Mouse (Mus musculus) midbrain, embryonic 13.5 days (tissue): Measurements from ENCODE around the gene Fbxo7. TPM values are rescaled to one million over a fixed set of nuclear protein-coding genes. Genes with fewer than 3 reads are reported as not detected.

Source experiments
- ATAC-seq: fragments of 200-750 bp; cut with Nextera tagmentation; 2 replicates; pipeline ENCODE4 v1.8.0; 2017; ENCODE audit warnings: mild to moderate bottlenecking, moderate TSS enrichment, moderate library complexity
- H3K27ac ChIP-seq: fragments of 300-500 bp; sonication (generic); 2 replicates; pipeline ENCODE4 v1.5.1; 2015; ENCODE audit warnings: inconsistent platforms, mild to moderate bottlenecking, moderate library complexity
- H3K27me3 ChIP-seq: fragments of 300-500 bp; sonication (generic); 2 replicates; pipeline ENCODE4 v1.6.1; 2015; ENCODE audit warnings: mild to moderate bottlenecking, inconsistent platforms
- H3K36me3 ChIP-seq: fragments of 300-500 bp; sonication (generic); 2 replicates; pipeline ENCODE4 v1.6.1; 2015; ENCODE audit warnings: mild to moderate bottlenecking, inconsistent platforms
- H3K4me1 ChIP-seq: fragments of 300-500 bp; sonication (generic); replicated peaks from 2 replicates; pipeline ENCODE4 v1.6.1; 2015; ENCODE audit warnings: inconsistent platforms
- H3K4me2 ChIP-seq: fragments of 300-500 bp; sonication (generic); replicated peaks from 2 replicates; pipeline ENCODE4 v1.6.1; 2015; ENCODE audit warnings: moderate library complexity, mild to moderate bottlenecking, inconsistent platforms
- H3K4me3 ChIP-seq: fragments of 300-500 bp; sonication (generic); replicated peaks from 2 replicates; pipeline ENCODE4 v1.5.1; 2015; ENCODE audit warnings: mild to moderate bottlenecking, inconsistent platforms
- H3K9ac ChIP-seq: fragments of 300-500 bp; sonication (generic); replicated peaks from 2 replicates; pipeline ENCODE4 v1.6.1; 2015; ENCODE audit warnings: mild to moderate bottlenecking, inconsistent platforms
- H3K9me3 ChIP-seq: fragments of 300-500 bp; sonication (generic); 2 replicates; pipeline ENCODE4 v1.6.1; 2016; ENCODE audit warnings: mild to moderate bottlenecking, inconsistent platforms
- WGBS: fragments of 180-500 bp; shearing (Covaris S2); methylation state at CpG from one replicate; pipeline ENCODE4 v1.1.7; 2015; 5-methylcytosine and 5-hydroxymethylcytosine counted together
- polyA plus RNA-seq: library from polyadenylated mRNA; unstranded; fragments of >200 nt; fragmentation: Nextera tagmentation; extraction: Ambion mirVana; gene quantifications from 2 replicates; pipeline ENCODE4 v1.2.1, GENCODE M21; 2015

The Fbxo7 gene
- 14.0 and 15.0 TPM in 2 replicates for polyA plus RNA-seq

DNA sequence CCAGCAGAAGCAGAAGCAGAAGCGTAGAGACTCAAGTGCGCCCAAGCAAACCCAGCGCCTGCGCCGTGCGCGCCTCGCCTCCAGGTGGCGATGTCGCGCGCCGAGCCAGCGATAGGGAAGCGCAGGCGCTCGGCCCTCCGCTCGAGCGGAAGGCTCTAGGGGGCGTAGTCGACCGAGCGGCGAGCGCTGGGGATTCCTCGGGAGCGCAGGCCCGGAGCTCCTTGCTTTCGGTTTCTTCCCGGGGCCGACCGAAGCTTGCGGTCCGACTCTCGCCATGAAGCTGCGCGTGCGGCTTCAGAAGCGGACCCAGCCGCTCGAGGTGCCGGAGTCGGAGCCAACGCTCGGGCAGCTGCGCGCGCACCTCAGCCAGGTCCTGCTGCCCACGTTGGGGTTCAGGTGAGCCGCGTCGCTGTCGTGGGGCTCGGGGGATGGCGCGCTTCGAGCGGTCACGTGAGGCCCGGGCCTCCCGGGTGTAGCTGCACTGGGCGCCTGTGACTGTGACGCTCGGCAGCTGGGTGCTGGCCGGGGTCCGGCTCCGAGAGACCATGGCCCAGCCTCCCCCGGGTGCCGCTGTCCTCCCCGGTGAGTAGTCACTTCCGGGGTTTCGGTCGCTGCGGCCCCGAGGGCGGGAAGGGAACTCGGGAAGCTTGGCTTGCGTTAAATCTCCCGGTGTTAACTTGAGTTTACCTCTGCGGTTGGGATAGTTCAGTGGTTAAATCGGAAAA lies at the start of gene Fbxo7:
Gene Fbxo7, plus strand, starts transcription at position 224 of the 725 bp plus-strand sequence.
- Histone ChIP-seq H3K27ac (peak within 1 kb of the TSS; percentile 59), H3K4me1 (peaks cover 5% of the 10 kb centered on the region), H3K36me3 (no peaks in the 10 kb centered on the region), H3K27me3 (no peaks in the 10 kb centered on the region), H3K4me2 (peak within 1 kb of the TSS; percentile 65), H3K9ac (peak within 1 kb of the TSS; percentile 77), H3K9me3 (no peaks in the 10 kb centered on the region), H3K4me3 (peak within 1 kb of the TSS; percentile 70)
- WGBS: under 1% methylated on average over 82 of the region's 82 CpGs
- peak; percentile 97 for ATAC-seq

DNA sequence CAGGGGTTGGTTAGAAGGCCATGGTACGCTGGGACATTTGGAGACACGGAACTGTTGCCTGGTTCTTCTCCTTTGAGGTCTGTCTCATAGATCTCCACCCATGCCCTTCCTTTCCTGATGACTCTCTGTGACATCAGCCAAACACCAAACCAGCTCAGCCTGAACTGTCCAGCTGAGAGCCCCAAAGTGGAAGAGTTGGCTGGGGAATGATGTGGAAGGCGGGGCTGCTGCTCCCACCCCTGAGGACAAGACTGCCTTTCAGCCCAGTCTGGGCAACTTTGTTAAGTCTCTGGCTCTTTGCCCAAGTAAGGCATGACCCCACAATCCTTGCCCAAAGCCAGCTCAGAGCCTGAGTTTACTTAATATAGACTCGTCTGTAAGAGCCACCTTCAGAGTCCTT lies 48.9 kb upstream of the Fbxo7 start:
- no peaks in the 10 kb centered on the region for H3K4me1 ChIP-seq
- 85% methylated on average over 4 of the region's 4 CpGs for WGBS
- no peak overlapping the region for H3K4me2 ChIP-seq
- no peak overlapping the region for H3K4me3 ChIP-seq
- H3K27me3 ChIP-seq: no peaks in the 10 kb centered on the region
- no peak for ATAC-seq
- peaks cover 3% of the 10 kb centered on the region; the same call in 1 of the 2 replicates for H3K9me3 ChIP-seq
- no peak overlapping the region for H3K27ac ChIP-seq
- H3K36me3 ChIP-seq: no peaks in the 10 kb centered on the region
- no peak overlapping the region for H3K9ac ChIP-seq

DNA sequence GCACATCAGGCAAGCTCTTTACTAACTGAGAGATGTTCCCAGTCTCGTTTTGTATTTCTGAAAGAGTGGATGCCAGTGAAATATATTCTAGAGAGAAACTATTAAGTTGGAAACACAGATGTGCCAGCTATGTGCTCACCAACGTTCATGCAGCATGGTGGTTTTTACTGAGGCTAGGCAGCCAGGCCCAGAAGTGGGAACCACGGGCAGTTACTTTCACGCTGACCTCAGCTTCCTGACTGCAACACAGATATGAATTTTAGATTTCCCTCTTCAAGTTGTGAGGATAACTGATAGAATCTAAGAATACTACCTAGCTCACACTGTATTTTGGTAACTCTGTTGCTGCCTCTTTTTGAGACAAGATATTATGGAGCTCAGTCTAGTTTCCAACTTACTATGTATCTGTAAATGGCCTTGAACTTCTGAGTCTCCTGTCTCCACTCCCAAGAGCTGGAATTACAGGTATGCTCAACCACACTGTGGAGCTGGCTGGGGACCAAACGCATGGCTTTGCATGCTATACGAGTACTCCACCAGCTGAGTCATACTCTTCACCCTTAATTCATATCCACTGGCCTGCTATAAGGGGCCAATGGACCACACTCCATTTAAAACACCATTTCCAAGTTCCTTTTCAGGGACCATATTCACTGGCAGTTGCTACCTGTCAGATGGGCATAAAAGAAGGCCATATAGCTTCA lies 32.2 kb upstream of the Fbxo7 start:
- Histone ChIP-seq H3K27ac (no peak overlapping the region), H3K4me1 (no peaks in the 10 kb centered on the region), H3K4me2 (no peak overlapping the region), H3K4me3 (no peak overlapping the region), H3K9me3 (no peaks in the 10 kb centered on the region), H3K27me3 (no peaks in the 10 kb centered on the region), H3K36me3 (no peaks in the 10 kb centered on the region), H3K9ac (no peak overlapping the region)
- 79% methylated on average over 6 of the region's 6 CpGs for WGBS
- ATAC-seq: no peak

DNA sequence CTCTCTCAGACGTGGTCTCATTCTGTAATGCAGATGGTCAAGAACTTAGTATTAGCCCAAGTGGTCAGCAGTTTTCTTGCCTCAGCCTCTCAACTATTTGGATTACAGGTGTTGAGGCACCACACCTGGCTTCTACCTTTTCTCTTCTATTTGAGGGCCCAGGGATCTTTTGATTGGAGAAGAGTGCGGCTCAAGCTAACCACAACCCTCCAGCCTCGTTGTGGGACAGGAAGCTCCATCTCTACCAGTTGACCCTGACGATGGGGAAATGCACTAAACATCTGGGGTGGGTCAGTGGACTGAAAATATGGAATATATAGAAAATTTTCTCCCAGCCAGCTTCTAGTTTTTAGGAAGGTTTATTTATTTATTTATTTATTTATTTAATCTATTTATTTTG lies 29.4 kb upstream of the Fbxo7 start:
- H3K4me2 ChIP-seq: no peak overlapping the region
- H3K4me3 ChIP-seq: no peak overlapping the region
- no peak for ATAC-seq
- no peaks in the 10 kb centered on the region for H3K9me3 ChIP-seq
- H3K9ac ChIP-seq: no peak overlapping the region
- no peaks in the 10 kb centered on the region for H3K27me3 ChIP-seq
- no peaks in the 10 kb centered on the region for H3K4me1 ChIP-seq
- WGBS: 88% methylated on average over 4 of the region's 4 CpGs
- H3K27ac ChIP-seq: no peak overlapping the region
- no peaks in the 10 kb centered on the region for H3K36me3 ChIP-seq

DNA sequence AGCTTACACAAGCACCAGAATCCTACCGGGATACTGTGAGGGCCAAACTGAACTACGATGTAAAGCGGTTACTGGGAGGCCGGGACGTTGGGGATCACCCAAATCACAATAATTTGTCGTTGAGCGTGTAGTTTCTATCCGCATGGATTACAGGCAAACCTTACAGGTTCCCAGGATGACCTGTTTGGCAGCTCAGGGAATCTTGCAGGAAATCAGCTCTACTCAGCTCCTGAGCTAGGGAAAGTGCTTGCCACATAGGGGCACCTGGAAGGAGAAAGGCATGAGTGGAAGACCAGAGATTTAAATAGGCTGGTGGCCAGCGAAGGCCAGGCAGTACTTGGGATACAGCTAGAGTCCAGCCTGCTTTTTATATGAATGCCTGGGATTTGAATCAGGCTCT lies 27.9 kb upstream of the Fbxo7 start:
- no peak for ATAC-seq

DNA sequence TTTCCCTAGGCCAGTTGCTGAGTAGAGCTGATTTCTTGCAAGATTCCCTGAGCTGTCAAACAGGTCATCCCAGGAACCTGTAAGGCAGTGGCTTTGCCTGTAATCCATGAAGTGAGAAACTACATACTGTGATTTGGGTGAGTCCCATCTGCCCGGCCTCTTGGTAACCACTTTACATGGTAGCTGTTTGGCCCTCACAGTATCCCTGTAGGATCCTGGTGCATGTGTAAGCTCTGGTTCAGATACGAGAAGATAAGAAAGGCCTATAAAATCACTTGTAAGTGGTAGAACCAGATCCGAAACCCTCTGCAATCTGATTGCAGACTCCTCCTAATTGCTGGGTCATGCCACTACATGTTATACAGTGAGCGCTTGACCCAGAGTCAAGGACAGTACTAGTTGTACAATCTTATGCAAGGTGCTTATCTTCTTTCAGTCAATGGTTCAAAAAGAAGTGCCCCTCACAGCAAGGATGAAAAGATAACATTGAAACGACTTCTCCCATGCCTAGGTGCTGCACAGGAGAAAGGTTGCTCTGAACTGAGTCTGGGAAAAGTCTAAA lies 27.1 kb upstream of the Fbxo7 start:
- no peak for ATAC-seq
- Histone ChIP-seq H3K9me3 (no peaks in the 10 kb centered on the region), H3K27ac (no peak overlapping the region), H3K4me2 (no peak overlapping the region), H3K4me3 (no peak overlapping the region), H3K4me1 (no peaks in the 10 kb centered on the region), H3K27me3 (no peaks in the 10 kb centered on the region), H3K36me3 (no peaks in the 10 kb centered on the region), H3K9ac (no peak overlapping the region)
- 90% methylated on average over 5 of the region's 5 CpGs for WGBS

More for the DNA sequence above, 27.9 kb upstream of the Fbxo7 start:
- Histone ChIP-seq H3K36me3 (no peaks in the 10 kb centered on the region), H3K27me3 (no peaks in the 10 kb centered on the region), H3K4me1 (no peaks in the 10 kb centered on the region), H3K9me3 (no peaks in the 10 kb centered on the region), H3K9ac (no peak overlapping the region), H3K4me2 (no peak overlapping the region), H3K27ac (no peak overlapping the region), H3K4me3 (no peak overlapping the region)
- WGBS: 84% methylated on average over 9 of the region's 9 CpGs

DNA sequence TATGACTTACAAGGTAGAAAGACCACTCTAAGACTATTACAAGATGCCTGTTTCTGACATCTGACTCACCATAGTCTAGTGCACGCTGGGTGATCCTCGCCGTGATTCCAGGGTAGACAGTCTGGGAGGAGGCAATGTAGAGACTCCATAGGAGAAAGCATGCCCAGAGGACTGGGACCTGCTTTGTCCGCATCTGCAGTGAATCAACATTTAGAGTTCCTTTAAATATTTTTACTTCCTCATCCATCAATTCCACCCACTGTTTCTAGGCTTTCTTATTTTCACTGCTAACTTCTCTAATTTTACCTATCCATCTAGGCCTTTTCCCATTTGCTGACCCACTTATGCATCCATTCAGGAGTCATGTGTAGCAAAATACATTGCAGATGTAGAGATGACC lies 21.3 kb upstream of the Fbxo7 start:
- no peaks in the 10 kb centered on the region for H3K27me3 ChIP-seq
- no peak overlapping the region for H3K4me3 ChIP-seq
- no peak for ATAC-seq
- no peaks in the 10 kb centered on the region for H3K36me3 ChIP-seq
- H3K9ac ChIP-seq: no peak overlapping the region
- no peak overlapping the region for H3K4me2 ChIP-seq
- 90% methylated on average over 4 of the region's 4 CpGs for WGBS
- H3K9me3 ChIP-seq: no peaks in the 10 kb centered on the region
- no peaks in the 10 kb centered on the region for H3K4me1 ChIP-seq
- H3K27ac ChIP-seq: no peak overlapping the region

DNA sequence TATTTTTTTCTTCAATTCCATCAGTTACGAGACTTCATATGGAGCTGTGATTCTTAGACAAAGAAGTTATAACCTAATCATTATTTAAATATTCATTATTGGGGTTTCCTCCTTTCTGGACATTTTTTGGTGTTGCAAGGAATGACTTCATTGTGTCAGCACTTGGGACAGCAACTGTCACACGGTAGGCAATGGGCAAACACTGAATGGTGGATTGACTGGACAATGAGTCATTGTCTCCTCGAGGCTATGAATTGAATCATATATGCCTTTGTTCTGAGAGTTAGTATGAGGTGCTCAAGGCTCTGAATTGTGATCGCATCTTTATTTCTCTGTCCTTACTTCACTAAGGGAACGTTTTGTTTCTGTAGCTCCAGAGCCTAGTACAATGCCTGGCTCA lies 15.3 kb upstream of the Fbxo7 start:
- no peak overlapping the region for H3K4me2 ChIP-seq
- H3K4me1 ChIP-seq: no peaks in the 10 kb centered on the region
- no peak overlapping the region for H3K4me3 ChIP-seq
- H3K27me3 ChIP-seq: no peaks in the 10 kb centered on the region
- 71% methylated on average over 5 of the region's 5 CpGs for WGBS
- H3K9me3 ChIP-seq: no peaks in the 10 kb centered on the region
- H3K36me3 ChIP-seq: no peaks in the 10 kb centered on the region
- no peak overlapping the region for H3K9ac ChIP-seq
- H3K27ac ChIP-seq: no peak overlapping the region
- ATAC-seq: no peak

DNA sequence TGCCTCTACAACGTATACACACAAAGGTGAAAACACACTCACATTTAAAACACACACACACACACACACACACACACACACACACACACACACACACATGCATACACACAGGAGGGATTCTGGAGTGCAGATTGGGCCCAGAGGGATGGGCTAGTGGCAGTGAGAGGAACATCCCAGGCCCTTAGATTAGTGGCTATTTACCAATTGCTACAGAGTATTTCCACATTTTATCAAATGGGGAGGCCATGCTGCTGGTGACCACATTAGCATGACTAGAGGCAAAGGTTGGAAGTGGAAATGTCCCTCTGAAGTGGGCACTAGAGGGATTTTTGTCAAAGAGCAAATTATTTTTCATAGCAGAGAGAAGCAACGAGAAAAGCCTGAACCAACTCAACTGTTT lies 12.1 kb upstream of the Fbxo7 start:
- no peak overlapping the region for H3K4me3 ChIP-seq
- no peak for ATAC-seq
- no peaks in the 10 kb centered on the region for H3K9me3 ChIP-seq
- no peak overlapping the region for H3K9ac ChIP-seq
- H3K36me3 ChIP-seq: no peaks in the 10 kb centered on the region
- no peak overlapping the region for H3K27ac ChIP-seq
- H3K4me2 ChIP-seq: no peak overlapping the region
- H3K27me3 ChIP-seq: no peaks in the 10 kb centered on the region
- 88% methylated on average over 2 of the region's 2 CpGs for WGBS
- H3K4me1 ChIP-seq: no peaks in the 10 kb centered on the region

DNA sequence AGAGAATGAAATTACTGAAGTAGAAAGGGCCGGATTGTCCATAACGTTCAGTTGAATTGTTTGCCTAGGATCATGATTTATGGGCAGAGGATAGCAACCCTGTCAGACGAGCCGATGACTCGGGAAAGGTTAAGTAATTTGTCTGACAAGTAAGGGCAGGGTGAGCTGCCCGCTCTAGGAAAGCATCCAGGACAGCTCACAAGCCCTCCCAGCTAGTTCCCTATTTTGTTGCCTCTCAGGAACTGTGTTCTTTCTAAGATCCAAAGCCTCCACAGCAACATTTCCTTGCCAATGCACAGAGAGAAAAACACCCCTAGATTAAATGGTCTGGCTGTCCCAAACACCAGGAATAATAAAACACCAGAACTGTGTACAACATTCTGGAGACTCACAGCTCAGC lies 11.1 kb upstream of the Fbxo7 start:
- no peak for ATAC-seq
- H3K4me1 ChIP-seq: no peaks in the 10 kb centered on the region
- H3K9me3 ChIP-seq: no peaks in the 10 kb centered on the region
- H3K9ac ChIP-seq: no peak overlapping the region
- no peak overlapping the region for H3K4me3 ChIP-seq
- H3K4me2 ChIP-seq: no peak overlapping the region
- 81% methylated on average over 6 of the region's 6 CpGs for WGBS
- H3K27me3 ChIP-seq: no peaks in the 10 kb centered on the region
- no peaks in the 10 kb centered on the region for H3K36me3 ChIP-seq
- no peak overlapping the region for H3K27ac ChIP-seq

DNA sequence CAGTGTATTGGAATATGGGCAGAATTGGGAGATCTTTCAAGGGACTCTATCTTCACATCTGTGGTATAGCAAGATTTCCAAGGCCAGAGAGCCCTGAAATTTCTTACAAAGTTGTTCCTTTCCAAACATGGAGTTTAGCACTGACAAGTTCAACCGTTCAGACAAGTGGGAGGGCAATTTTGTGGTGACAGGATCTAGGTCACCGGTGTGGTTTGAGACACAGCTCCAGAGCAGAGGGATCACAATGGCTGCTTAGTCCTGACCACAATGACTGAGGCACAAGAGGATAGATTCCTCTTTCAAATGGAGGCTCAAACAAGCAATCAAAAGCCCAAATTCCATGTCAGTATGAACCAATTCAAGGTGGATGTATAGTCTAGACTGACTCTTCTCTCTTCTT lies 10.6 kb upstream of the Fbxo7 start:
- H3K4me3 ChIP-seq: no peak overlapping the region
- no peak overlapping the region for H3K4me2 ChIP-seq
- no peak for ATAC-seq
- no peaks in the 10 kb centered on the region for H3K27me3 ChIP-seq
- H3K4me1 ChIP-seq: no peaks in the 10 kb centered on the region
- H3K9me3 ChIP-seq: no peaks in the 10 kb centered on the region
- H3K9ac ChIP-seq: no peak overlapping the region
- 85% methylated on average over 2 of the region's 2 CpGs for WGBS
- H3K36me3 ChIP-seq: no peaks in the 10 kb centered on the region
- H3K27ac ChIP-seq: no peak overlapping the region

DNA sequence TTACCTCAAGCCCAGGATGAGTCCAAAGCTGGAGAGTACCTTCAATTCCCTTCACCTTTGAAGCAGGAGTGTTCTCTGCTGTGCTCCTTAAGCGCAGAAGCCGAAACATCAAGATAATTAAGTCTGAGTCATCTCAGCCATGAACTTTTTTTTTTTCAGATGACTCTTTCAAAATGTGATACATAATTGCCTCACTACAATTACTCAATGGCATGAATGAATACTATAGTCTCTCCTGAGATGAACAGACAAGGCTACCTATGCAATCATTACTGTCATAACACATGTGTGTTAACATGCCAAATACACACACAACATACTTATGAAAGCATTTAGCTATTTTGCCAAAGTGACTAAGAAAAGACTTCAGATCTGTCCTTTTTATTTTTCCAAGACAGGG lies 10.0 kb upstream of the Fbxo7 start, which contains the start of gene Bpifc:
Gene Bpifc, minus strand, starts transcription at position 115 of the 400 bp plus-strand sequence.
- H3K4me3 ChIP-seq: no peak within 1 kb of the TSS
- H3K27ac ChIP-seq: no peak within 1 kb of the TSS
- 96% methylated on average over 2 of the region's 2 CpGs for WGBS
- ATAC-seq: no peak
- H3K36me3 ChIP-seq: no peaks in the 10 kb centered on the region
- no peaks in the 10 kb centered on the region for H3K27me3 ChIP-seq
- no peak within 1 kb of the TSS for H3K4me2 ChIP-seq
- no peaks in the 10 kb centered on the region for H3K4me1 ChIP-seq
- no peaks in the 10 kb centered on the region for H3K9me3 ChIP-seq
- no peak within 1 kb of the TSS for H3K9ac ChIP-seq
